Mouse (Mus musculus) testis, adult 2 months (tissue): ENCODE measurements around the gene Myo9a.

Experiments used
- CTCF ChIP-seq: fragments of 200-500 bp; IDR thresholded peaks from 2 replicates; pipeline ENCODE4 v1.5.1; 2012; ENCODE audit warnings: low read depth, mild to moderate bottlenecking, inconsistent platforms, low read length, moderate library complexity; ENCODE audit not compliant: control insufficient read depth, insufficient read depth, insufficient replicate concordance
- POLR2A ChIP-seq: fragments of 200-500 bp; IDR thresholded peaks from 2 replicates; pipeline ENCODE4 v1.6.1; 2012; ENCODE audit warnings: low read depth, mild to moderate bottlenecking, inconsistent platforms, low read length, moderate library complexity; ENCODE audit not compliant: control insufficient read depth

- TF ChIP-seq CTCF (no peak), POLR2A (no peak)
Measured at GRCm38 (mm10) chr9:59943826-59944225, 193.1 kb downstream of the Myo9a start.
